Mouse (Mus musculus) lung, postnatal 36 days (tissue): ENCODE data around the gene Olfr1507.
A peak's percentile ranks its signal among the peaks of the same experiment; 100 is the strongest.

Experiments used
- DNase-seq: peaks from one replicate; pipeline ENCODE4 v3.0.0; 2022; ENCODE audit warnings: mixed read lengths

The Olfr1507 gene

GRCm38 (mm10) chr14:52495516-52495915, at the start of gene Olfr1507:
TSS of gene Olfr1507 (minus strand) at chr14:52495749.
- DNase-seq, result no peak

DNA sequence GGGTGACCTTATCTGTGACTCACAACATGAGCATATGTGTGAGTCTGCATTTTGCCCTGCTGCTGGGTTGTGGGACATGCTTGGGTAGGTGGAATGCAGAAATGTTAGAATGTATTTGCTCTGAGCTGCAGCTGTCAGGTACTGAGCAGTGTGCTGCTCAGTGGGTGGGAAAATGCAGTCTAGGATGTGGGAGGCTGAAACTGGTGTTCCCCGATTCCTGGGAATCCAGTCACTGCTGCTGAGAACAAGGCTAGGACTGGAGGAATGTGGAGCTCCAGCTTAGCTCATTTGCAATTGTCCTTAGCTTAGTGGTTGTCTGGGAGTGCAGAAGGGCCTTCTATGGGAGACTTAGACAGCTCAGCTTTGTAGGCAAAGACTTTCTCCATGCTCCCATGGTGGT, 37.8 kb upstream of the Olfr1507 start:
- DNase-seq, result no peak

GRCm38 (mm10) chr14:52524952-52525351, 29.4 kb upstream of the Olfr1507 start:
- DNase-seq, result no peak

GRCm38 (mm10) chr14:52467395-52467794, 28.2 kb downstream of the Olfr1507 start, which contains the start of gene Olfr1508:
TSS of gene Olfr1508 (minus strand) at chr14:52467495.
- DNase-seq, result no peak

GRCm38 (mm10) chr14:52465738-52466137, 29.8 kb downstream of the Olfr1507 start:
- no peak for DNase-seq

DNA sequence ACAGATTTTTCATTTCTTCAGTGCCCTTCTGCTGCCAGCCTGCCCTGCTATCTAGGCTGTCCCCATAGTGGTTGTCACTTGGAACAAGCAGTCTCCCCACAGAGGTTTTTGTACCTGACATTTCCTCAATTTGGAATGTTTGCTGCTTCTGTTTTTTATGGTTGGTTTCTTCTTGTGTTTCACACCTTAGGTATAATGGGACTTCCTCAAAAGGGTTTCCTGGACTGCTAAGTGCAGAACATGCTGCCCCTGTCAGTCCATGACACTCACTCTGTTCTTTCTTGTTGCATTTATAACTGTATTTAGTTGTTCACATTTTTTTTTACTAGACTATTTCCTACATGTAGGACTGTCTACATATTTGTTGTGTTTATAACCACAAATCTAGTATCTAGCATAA, 33.6 kb downstream of the Olfr1507 start:
- no peak for DNase-seq

GRCm38 (mm10) chr14:52451138-52451537, 44.4 kb downstream of the Olfr1507 start:
- DNase-seq, result peak; percentile 4

GRCm38 (mm10) chr14:52442690-52443089, 52.9 kb downstream of the Olfr1507 start, which contains the start of gene Olfr1509:
TSS of gene Olfr1509 (plus strand) at chr14:52442990.
- no peak for DNase-seq
